Comparison of ENCODE assay signal across 7 mouse cellular contexts in genomic region chr13:9763828-9764645, GRCm38 (mm10). TPM values are rescaled to one million over a fixed set of nuclear protein-coding genes. Genes with fewer than 3 reads are reported as not detected.
DNase-seq lines count a peak whose midpoint lies in the region; ATAC-seq lines count a peak whose summit lies in the region.

No protein-coding gene starts in this region.

- under 1% methylated on average over 90 of the region's 111 CpGs for WGBS in midbrain, embryonic 10.5 days

- H3K9me3 ChIP-seq in midbrain, embryonic 10.5 days (replicated peaks) = no peaks in the 10 kb centered on the region

- peak; percentile 23 for ATAC-seq in common myeloid progenitor, adult 5-6 weeks (replicated peaks; ENCODE audit: low read depth, poor library complexity, severe bottlenecking)
- ATAC-seq in inflammation-experienced regulatory T-cells, adult 6 months = peak; percentile 42

- peaks cover 68% of the 10 kb centered on the region for H3K4me1 ChIP-seq in midbrain, embryonic 10.5 days

- H3K36me3 ChIP-seq in midbrain, embryonic 10.5 days = no peaks in the 10 kb centered on the region

- peak overlapping the region; percentile 100 for H3K27ac ChIP-seq in midbrain, embryonic 10.5 days (replicated peaks)

- intact Hi-C loops in left cerebral cortex, postnatal 4 days (cut with DNase I) = no loop called here

- DNase-seq in adipocyte (ENCODE audit: low spot score) = peak; percentile 53
- DNase-seq in gastrocnemius, postnatal 10 days = peak; percentile 70
- peak; percentile 78 for DNase-seq in left cerebral cortex, postnatal 4 days
- DNase-seq in midbrain, embryonic 10.5 days (ENCODE audit: low spot score) = peak; percentile 75
- DNase-seq in skeletal muscle tissue, adult 2 months (ENCODE audit: low read depth, low spot score) = peak; percentile 40

- no peaks in the 10 kb centered on the region for H3K27me3 ChIP-seq in midbrain, embryonic 10.5 days (ENCODE audit: low read depth, poor library complexity, severe bottlenecking)

- H3K4me3 ChIP-seq in midbrain, embryonic 10.5 days = peak overlapping the region; percentile 97

RNA-seq across cellular contexts. Expression of gene Zmynd11, which starts 1.1 kb away (rescaled TPM):
- 70.0 and 78.6 TPM in 2 replicates for total RNA-seq in common myeloid progenitor, adult 5-6 weeks (2017)
- 10 to 100 TPM; 77.7 to 91.2 TPM for total RNA-seq in gastrocnemius, postnatal 10 days (2021)
- polyA plus RNA-seq in inflammation-experienced regulatory T-cells, adult 6 months (2017; shearing (Covaris generic)) = 10 to 100 TPM; 38.7 to 60.8 (median 48.6) TPM
- total RNA-seq in left cerebral cortex, postnatal 4 days (2021) = 100 to 1,000 TPM; 309 to 322 TPM
- polyA plus RNA-seq in midbrain, embryonic 10.5 days (2016; fragmentation: Nextera tagmentation; extraction: Ambion mirVana) = 104 and 111 TPM in 2 replicates

Comparison
In these comparisons a context has a peak if more than half of its experiments do, and no peak if none do; other contexts are left out.
1. Peak in every context shown above with its lines: DNase-seq, ATAC-seq, H3K4me3 ChIP-seq and H3K27ac ChIP-seq.